Mouse (Mus musculus): ENCODE results near the gene Paip2b.

DNA sequence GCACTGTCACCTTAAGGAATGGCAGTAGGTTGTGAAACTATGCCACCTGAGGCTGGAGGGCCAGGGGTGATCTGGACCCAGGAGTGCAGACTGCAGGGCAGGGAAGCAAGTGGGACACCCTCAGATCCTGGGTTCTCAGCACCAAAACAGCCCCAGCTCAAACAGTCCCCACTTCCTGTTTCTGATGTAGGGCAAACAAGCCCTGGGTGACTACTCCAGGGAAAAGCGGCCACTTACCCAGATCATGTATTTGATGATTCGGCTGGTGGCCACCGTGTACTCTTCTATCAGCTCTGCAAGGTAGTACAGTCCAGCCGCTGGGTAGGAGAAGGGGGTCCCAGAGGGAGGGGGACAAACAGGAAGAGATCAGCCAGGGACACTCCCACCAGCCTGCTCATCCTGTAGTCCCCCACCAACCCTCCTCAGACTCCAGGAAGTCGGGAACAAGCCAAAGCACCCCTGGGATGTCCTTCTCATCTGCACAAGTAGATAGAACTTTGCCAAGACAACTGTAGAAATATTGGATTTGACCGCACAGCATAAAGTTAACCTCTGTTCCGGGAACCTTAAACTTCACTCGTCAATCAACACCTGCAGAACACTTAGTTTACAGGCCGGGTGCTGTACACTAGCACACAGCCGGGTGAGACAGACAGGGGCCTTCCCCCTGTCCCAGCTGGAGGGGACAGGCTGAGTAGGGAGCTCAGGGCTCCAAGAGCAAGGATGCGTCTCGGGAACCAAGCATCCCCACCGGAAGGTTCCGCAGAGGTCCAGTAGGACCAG, 56.6 kb downstream of the Paip2b start:
- TF ChIP-seq POLR2A (IDR thresholded peaks at IDR 0.05; ENCODE audit: control insufficient read depth in 1 of 2, insufficient read depth in 1 of 2, low read depth in 1 of 2, low read length in 2 of 2, poor library complexity in 1 of 2) (no peak), EP300 (IDR thresholded peaks at IDR 0.05; ENCODE audit: low read depth in 1 of 2, low read length in 2 of 2) (no peak), CTCF (IDR thresholded peaks at IDR 0.05 in 2 of 3, conservative IDR thresholded peaks at IDR 0.05 in 1 of 3; ENCODE audit: control insufficient read depth in 1 of 3, insufficient read depth in 1 of 3, low read depth in 2 of 3, low read length in 3 of 3, poor library complexity in 1 of 3, severe bottlenecking in 1 of 3) (no peak), ETS1 (IDR thresholded peaks at IDR 0.05; ENCODE audit: low read depth, low read length) (no peak), MAX (IDR thresholded peaks at IDR 0.05; ENCODE audit: low read length) (no peak), GABPA (IDR thresholded peaks at IDR 0.05; ENCODE audit: low read depth, low read length) (no peak), NRF1 (IDR thresholded peaks at IDR 0.05; ENCODE audit: insufficient read depth, low read depth, low read length, poor library complexity, severe bottlenecking) (no peak), HCFC1 (IDR thresholded peaks at IDR 0.05; ENCODE audit: low read depth, low read length) (no peak), NELFE (IDR thresholded peaks at IDR 0.05; ENCODE audit: low read depth, low read length) (no peak), TBP (IDR thresholded peaks at IDR 0.05; ENCODE audit: low read depth, low read length) (peak; percentile 58; the same call in 1 of the 2 replicates), MAFK (IDR thresholded peaks at IDR 0.05; ENCODE audit: borderline replicate concordance, low read depth, low read length) (no peak)

Data from MEL (cell line).